Mouse (Mus musculus) limb, embryonic 13.5 days (tissue): ENCODE results near the gene Phlpp2. TPM values are rescaled to one million over a fixed set of nuclear protein-coding genes. Genes with fewer than 3 reads are reported as not detected.

Experiments used
- ATAC-seq: fragments of 200-750 bp; cut with Nextera tagmentation; 2 replicates; pipeline ENCODE4 v1.8.0; 2017; ENCODE audit warnings: low read depth, moderate number of reproducible peaks, moderate TSS enrichment; ENCODE audit not compliant: low FRiP score
- H3K27ac ChIP-seq: fragments of 300-500 bp; sonication (generic); 2 replicates; pipeline ENCODE4 v1.5.1; 2015; ENCODE audit warnings: inconsistent platforms, mild to moderate bottlenecking, moderate library complexity
- H3K27me3 ChIP-seq: fragments of 300-500 bp; sonication (generic); 2 replicates; pipeline ENCODE4 v1.6.1; 2015; ENCODE audit warnings: mild to moderate bottlenecking, inconsistent platforms
- H3K36me3 ChIP-seq: fragments of 300-500 bp; sonication (generic); 2 replicates; pipeline ENCODE4 v1.6.1; 2015; ENCODE audit warnings: inconsistent platforms, mild to moderate bottlenecking, moderate library complexity
- H3K4me1 ChIP-seq: fragments of 300-500 bp; sonication (generic); 2 replicates; pipeline ENCODE4 v1.6.1; 2015; ENCODE audit warnings: inconsistent platforms
- H3K4me2 ChIP-seq: fragments of 300-500 bp; sonication (generic); replicated peaks from 2 replicates; pipeline ENCODE4 v1.6.1; 2015; ENCODE audit warnings: inconsistent platforms, mild to moderate bottlenecking, moderate library complexity
- H3K4me3 ChIP-seq: fragments of 300-500 bp; sonication (generic); 2 replicates; pipeline ENCODE4 v1.5.1; 2015; ENCODE audit warnings: moderate library complexity, mild to moderate bottlenecking, inconsistent platforms
- H3K9ac ChIP-seq: fragments of 300-500 bp; sonication (generic); 2 replicates; pipeline ENCODE4 v1.6.1; 2015; ENCODE audit warnings: mild to moderate bottlenecking, inconsistent platforms
- H3K9me3 ChIP-seq: fragments of 300-500 bp; sonication (generic); 2 replicates; pipeline ENCODE4 v1.6.1; 2016; ENCODE audit warnings: inconsistent platforms
- WGBS: fragments of 180-500 bp; shearing (Covaris S2); methylation state at CpG from one replicate; pipeline ENCODE4 v1.1.7; 2015; 5-methylcytosine and 5-hydroxymethylcytosine counted together
- polyA plus RNA-seq: library from polyadenylated mRNA; unstranded; fragments of >200 nt; fragmentation: Nextera tagmentation; extraction: Ambion mirVana; gene quantifications from 2 replicates; pipeline ENCODE4 v1.2.1, GENCODE M21; 2015

Gene Phlpp2
- polyA plus RNA-seq, 1 experiment from 2014 or later, result 4.2 TPM

DNA sequence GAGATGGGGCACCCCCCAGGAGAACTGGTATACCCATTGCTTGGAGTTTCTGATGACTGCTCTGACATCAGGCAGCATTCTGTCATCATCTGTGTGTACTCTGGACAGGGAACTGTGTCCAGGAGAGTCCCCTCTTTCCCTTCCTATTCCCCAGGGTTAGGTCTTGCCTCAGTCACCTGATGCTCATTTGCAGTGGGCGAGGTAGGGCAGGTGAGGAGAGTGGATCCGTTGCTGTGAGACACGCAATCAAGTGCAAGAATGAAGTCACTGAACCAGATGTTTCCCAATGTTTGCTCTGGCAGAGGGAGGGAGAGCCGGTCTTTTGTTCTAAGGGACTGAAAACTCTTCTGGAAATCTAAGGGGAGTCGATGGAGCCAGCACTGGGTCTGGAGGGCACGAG, 111.0 kb downstream of the Phlpp2 start:
- no peak for ATAC-seq
- Histone ChIP-seq H3K9me3 (peaks cover 13% of the 10 kb centered on the region; the same call in 1 of the 2 replicates), H3K9ac (no peak overlapping the region), H3K36me3 (no peaks in the 10 kb centered on the region), H3K27ac (no peak overlapping the region), H3K4me1 (0 out of 2 replicates have a peak, but pooled peaks cover 5% of the 10 kb centered on the region), H3K27me3 (no peaks in the 10 kb centered on the region), H3K4me3 (no peak overlapping the region), H3K4me2 (no peak overlapping the region)
- WGBS, result 73% methylated on average over 6 of the region's 6 CpGs

DNA sequence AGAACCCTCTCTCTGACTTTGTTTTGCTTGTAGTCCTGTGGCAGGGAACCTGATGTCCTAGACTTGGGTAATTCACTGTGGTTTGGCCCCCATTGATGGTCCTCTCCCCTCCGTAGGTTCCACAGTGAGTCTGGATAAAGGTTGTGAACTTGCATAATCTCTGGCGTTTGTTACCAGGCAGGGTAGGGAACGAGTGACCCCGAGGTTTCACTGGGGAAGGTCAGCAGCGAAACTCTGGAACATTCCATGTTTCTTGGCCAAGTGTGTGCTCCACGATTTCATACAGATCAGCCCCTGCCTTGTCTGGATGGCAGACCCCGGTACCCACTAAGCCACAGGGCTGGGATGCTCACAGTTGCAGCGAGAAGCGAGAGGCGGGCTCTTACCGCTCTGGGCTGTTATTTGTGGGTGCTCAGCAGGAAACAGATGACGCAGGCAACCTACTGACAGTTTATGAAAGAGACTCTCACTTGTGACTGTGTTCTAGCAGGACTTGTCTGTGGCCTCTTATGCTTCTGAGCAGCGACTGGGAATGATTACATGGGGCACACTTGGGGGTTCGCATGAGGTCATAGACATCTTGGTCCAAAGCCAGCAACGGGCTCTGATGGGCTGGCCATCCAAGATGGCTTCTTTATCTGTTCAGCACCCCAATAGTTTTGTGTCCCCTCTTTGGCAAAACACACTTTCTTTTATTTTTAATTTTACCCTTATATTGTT, 114.2 kb downstream of the Phlpp2 start:
- no peaks in the 10 kb centered on the region for H3K27me3 ChIP-seq
- H3K27ac ChIP-seq, result no peak overlapping the region
- H3K4me1 ChIP-seq, result peaks cover 9% of the 10 kb centered on the region; the same call in 1 of the 2 replicates
- ATAC-seq, result no peak
- no peaks in the 10 kb centered on the region for H3K36me3 ChIP-seq
- H3K9me3 ChIP-seq, result no peaks in the 10 kb centered on the region
- WGBS, result 76% methylated on average over 15 of the region's 15 CpGs
- H3K4me2 ChIP-seq, result no peak overlapping the region
- no peak overlapping the region for H3K4me3 ChIP-seq
- no peak overlapping the region for H3K9ac ChIP-seq

DNA sequence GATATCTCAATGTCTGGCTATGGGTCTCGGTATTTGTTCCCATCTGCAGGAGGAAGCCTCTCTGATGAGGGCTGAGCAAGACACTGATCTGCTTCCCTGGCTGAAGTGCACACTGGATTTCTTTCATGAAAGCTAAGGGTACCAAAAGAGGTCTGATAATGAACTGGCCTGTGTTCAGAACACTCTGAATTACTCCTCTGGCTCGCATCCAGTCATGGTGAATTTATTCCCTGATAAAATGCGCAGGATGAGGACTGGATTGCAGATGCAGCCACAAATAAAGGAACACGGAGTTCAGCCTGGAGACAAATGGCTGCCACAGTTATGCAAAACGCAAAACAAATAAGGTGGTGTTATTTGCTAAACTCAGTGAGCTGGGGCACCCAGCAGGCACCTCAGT, 115.6 kb downstream of the Phlpp2 start:
- Histone ChIP-seq H3K9me3 (no peaks in the 10 kb centered on the region), H3K4me3 (no peak overlapping the region), H3K36me3 (no peaks in the 10 kb centered on the region), H3K27me3 (no peaks in the 10 kb centered on the region), H3K4me1 (peaks cover 9% of the 10 kb centered on the region; the same call in 1 of the 2 replicates), H3K9ac (no peak overlapping the region), H3K27ac (peak overlapping the region; percentile 39; the same call in 1 of the 2 replicates), H3K4me2 (no peak overlapping the region)
- ATAC-seq, result no peak
- WGBS, result 37% methylated on average over 5 of the region's 5 CpGs

DNA sequence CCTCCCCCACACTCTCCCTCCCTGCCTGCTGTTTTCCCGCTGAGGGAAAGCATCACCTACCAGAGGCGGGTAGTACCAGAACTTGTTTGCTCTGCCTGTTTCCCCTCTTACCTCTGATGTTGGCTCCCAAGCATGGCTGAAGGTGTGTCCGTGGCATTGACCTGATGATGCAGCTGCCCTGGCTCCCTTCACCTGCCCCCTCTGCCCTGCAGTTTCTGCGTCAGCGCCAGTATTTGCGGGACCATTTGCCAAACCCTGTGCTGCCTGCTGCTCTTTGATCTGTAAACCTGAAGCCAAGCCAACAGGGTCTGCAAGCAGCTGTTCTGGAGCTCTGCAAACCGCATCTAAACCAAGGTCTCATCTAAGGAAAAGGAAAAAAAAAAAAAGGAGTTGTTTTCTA, 118.0 kb downstream of the Phlpp2 start:
- Histone ChIP-seq H3K27me3 (no peaks in the 10 kb centered on the region), H3K4me1 (peaks cover 9% of the 10 kb centered on the region; the same call in 1 of the 2 replicates), H3K36me3 (no peaks in the 10 kb centered on the region), H3K27ac (no peak overlapping the region), H3K9ac (no peak overlapping the region), H3K4me2 (no peak overlapping the region), H3K4me3 (no peak overlapping the region), H3K9me3 (no peaks in the 10 kb centered on the region)
- ATAC-seq, result no peak
- 44% methylated on average over 7 of the region's 7 CpGs for WGBS

DNA sequence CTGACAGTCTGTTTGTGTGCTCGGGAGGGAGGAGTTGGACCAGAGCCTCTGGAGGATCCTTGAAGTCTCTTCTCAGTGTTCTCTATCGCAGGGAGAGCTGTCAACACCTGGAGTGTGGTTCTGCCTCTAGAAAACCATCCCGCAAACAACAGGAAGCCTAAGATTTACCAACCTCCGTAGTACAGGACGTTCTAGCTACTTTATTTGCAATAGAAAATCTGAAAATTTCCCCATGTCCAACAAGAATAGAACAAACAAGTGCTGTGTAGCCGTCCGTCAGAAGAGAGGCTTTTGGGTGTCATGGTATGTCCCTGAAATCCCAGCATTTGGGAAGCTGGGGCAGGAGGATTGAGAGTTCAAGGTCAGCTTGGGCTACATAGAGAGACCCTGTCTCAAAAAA, 119.4 kb downstream of the Phlpp2 start:
- Histone ChIP-seq H3K36me3 (no peaks in the 10 kb centered on the region), H3K27ac (no peak overlapping the region), H3K9ac (no peak overlapping the region), H3K4me2 (no peak overlapping the region), H3K27me3 (no peaks in the 10 kb centered on the region), H3K4me1 (peaks cover 9% of the 10 kb centered on the region; the same call in 1 of the 2 replicates), H3K9me3 (no peaks in the 10 kb centered on the region), H3K4me3 (no peak overlapping the region)
- no peak for ATAC-seq
- WGBS, result 82% methylated on average over 7 of the region's 7 CpGs

DNA sequence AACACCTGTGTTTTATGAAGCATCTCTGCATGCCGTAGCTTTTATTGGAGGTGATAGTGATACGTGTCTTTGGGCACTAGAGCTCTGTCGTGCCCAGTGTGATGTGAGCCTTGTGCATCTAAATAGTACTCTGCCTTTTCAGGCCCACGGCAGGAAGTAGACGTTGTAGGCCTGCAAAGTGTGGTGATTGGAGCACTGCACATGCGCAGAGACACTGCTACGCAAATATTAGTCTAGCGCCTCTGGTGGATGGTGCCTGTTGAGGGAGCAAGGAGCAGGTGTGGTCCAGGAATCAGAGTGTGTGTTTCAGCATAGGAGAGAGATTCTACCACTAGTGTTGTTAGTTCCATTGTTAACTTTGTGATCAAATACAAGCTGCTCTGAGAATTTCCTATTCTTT, 120.8 kb downstream of the Phlpp2 start:
- no peak overlapping the region for H3K27ac ChIP-seq
- H3K9ac ChIP-seq, result no peak overlapping the region
- H3K4me1 ChIP-seq, result peaks cover 5% of the 10 kb centered on the region; the same call in 1 of the 2 replicates
- no peak overlapping the region for H3K4me2 ChIP-seq
- no peaks in the 10 kb centered on the region for H3K36me3 ChIP-seq
- H3K4me3 ChIP-seq, result no peak overlapping the region
- no peaks in the 10 kb centered on the region for H3K27me3 ChIP-seq
- 85% methylated on average over 8 of the region's 8 CpGs for WGBS
- H3K9me3 ChIP-seq, result no peaks in the 10 kb centered on the region
- ATAC-seq, result no peak

DNA sequence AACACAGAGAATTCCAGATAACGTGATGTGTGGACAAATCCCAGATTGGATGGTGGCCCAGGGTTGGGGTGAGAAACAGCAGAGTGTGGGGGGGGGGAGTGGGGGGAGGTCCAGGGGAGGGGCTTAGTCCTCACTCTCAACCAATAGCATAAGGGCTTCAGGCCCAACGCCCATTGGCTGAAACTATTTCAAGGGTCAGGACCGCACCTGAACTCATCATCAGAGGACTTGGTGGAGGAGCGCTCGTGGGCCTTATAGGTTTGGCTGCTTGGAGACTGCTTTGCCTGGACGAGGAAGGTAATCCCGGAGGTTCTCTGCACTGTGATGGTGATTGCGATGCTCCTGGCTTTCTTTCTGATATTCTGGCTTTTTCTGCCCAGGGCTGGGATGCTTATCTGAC, 121.9 kb downstream of the Phlpp2 start, which contains the start of gene Tat:
Gene Tat, plus strand, starts transcription at position 214 of the 400 bp plus-strand sequence.
- Histone ChIP-seq H3K36me3 (no peaks in the 10 kb centered on the region), H3K27ac (no peak within 1 kb of the TSS), H3K4me1 (no peaks in the 10 kb centered on the region), H3K27me3 (no peaks in the 10 kb centered on the region), H3K9ac (no peak within 1 kb of the TSS), H3K9me3 (no peaks in the 10 kb centered on the region), H3K4me2 (no peak within 1 kb of the TSS), H3K4me3 (no peak within 1 kb of the TSS)
- no peak for ATAC-seq
- WGBS, result 79% methylated on average over 8 of the region's 8 CpGs

DNA sequence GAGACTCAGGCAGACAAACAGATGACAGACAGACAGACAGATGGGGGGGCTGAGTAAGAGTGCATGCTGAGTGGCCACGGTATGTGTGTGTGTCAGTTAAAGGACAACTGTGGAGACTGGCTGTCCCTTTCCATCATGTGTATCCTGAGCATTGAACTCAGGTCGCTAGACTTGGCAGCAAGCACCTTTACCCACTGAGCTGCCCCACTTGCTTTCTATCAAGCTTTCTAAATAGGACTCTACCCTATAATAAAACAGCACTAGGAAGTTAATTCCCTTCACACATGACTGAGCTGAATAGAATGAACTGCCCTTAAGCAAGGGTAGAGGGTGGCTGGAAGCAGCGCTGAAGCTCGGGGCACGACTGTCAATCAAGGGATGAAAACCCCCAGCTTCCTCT, 123.8 kb downstream of the Phlpp2 start:
- Histone ChIP-seq H3K4me3 (no peak overlapping the region), H3K9ac (no peak overlapping the region), H3K4me2 (no peak overlapping the region), H3K36me3 (no peaks in the 10 kb centered on the region), H3K9me3 (no peaks in the 10 kb centered on the region), H3K4me1 (no peaks in the 10 kb centered on the region), H3K27ac (no peak overlapping the region), H3K27me3 (no peaks in the 10 kb centered on the region)
- no peak for ATAC-seq
- WGBS, result 89% methylated on average over 5 of the region's 5 CpGs

DNA sequence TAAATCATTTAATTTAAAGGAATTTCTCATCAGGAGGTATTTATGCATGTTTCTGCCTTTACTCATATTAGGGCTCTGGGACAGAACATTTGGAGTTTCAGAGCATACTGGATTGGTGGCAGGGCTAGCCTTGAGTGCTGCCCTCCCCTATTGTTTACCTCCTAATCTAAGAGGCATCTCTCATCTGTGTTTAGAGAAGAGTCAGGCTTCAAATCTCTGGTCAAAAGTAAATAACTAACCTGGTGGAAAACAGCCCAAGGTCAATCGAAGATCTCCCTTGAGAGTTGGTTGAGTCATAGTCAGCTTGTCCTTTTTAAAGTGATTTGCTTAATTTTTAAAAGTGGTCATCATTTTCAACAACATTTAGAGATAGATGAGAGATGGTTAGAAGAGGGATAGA, 124.6 kb downstream of the Phlpp2 start:
- Histone ChIP-seq H3K27me3 (no peaks in the 10 kb centered on the region), H3K9ac (no peak overlapping the region), H3K4me2 (no peak overlapping the region), H3K4me3 (no peak overlapping the region), H3K27ac (no peak overlapping the region), H3K9me3 (no peaks in the 10 kb centered on the region), H3K4me1 (no peaks in the 10 kb centered on the region), H3K36me3 (no peaks in the 10 kb centered on the region)
- no peak for ATAC-seq
- 72% methylated on average over 1 of the region's 1 CpGs for WGBS

Other genes starting within 250 kb of the Phlpp2 start
- gene Ist1, start 175.3 kb upstream of the Phlpp2 start, polyA plus RNA-seq, result 159 and 162 TPM in 2 replicates
- gene Zfp821, start 163.0 kb upstream of the Phlpp2 start, polyA plus RNA-seq, result 38.7 and 40.4 TPM in 2 replicates
- 6.7 and 11.3 TPM in 2 replicates for gene Atxn1l, start 130.8 kb upstream of the Phlpp2 start, polyA plus RNA-seq
- gene Ap1g1, start 90.0 kb upstream of the Phlpp2 start, polyA plus RNA-seq, result 37.4 and 43.0 TPM in 2 replicates
- gene Marveld3, start 93.7 kb downstream of the Phlpp2 start, polyA plus RNA-seq, result 0.97 and 1.4 TPM in 2 replicates
- gene Tat, start 121.9 kb downstream of the Phlpp2 start, polyA plus RNA-seq, result not detected in 2 replicates
- gene Chst4, start 171.2 kb downstream of the Phlpp2 start, polyA plus RNA-seq, result not detected in 2 replicates
- gene Zfp612, start 211.2 kb downstream of the Phlpp2 start, polyA plus RNA-seq, result 12.5 and 12.6 TPM in 2 replicates
- not detected in 2 replicates for gene Gm21964, start 232.7 kb downstream of the Phlpp2 start, polyA plus RNA-seq
- gene Gm17720, start 234.2 kb downstream of the Phlpp2 start, polyA plus RNA-seq, result not detected in 2 replicates